Mouse (Mus musculus) hindbrain, embryonic 12.5 days (tissue): ENCODE results near the gene Mzf1. TPM values are rescaled to one million over a fixed set of nuclear protein-coding genes. Genes with fewer than 3 reads are reported as not detected.

Experiments
- ATAC-seq: fragments of 200-750 bp; cut with Nextera tagmentation; 2 replicates; pipeline ENCODE4 v1.8.0; 2017; ENCODE audit warnings: moderate TSS enrichment; ENCODE audit not compliant: low FRiP score
- H3K27ac ChIP-seq: fragments of 300-500 bp; sonication (generic); 2 replicates; pipeline ENCODE4 v1.5.1; 2016; ENCODE audit warnings: mild to moderate bottlenecking
- H3K27me3 ChIP-seq: fragments of 300-500 bp; sonication (generic); 2 replicates; pipeline ENCODE4 v1.6.1; 2016; ENCODE audit warnings: mild to moderate bottlenecking
- H3K36me3 ChIP-seq: fragments of 300-500 bp; sonication (generic); 2 replicates; pipeline ENCODE4 v1.6.1; 2016; ENCODE audit warnings: mild to moderate bottlenecking
- H3K4me1 ChIP-seq: fragments of 300-500 bp; sonication (generic); 2 replicates; pipeline ENCODE4 v1.6.1; 2016
- H3K4me2 ChIP-seq: fragments of 300-500 bp; sonication (generic); replicated peaks from 2 replicates; pipeline ENCODE4 v1.6.1; 2016; ENCODE audit warnings: mild to moderate bottlenecking
- H3K4me3 ChIP-seq: fragments of 300-500 bp; sonication (generic); 2 replicates; pipeline ENCODE4 v1.5.1; 2016; ENCODE audit warnings: mild to moderate bottlenecking
- H3K9ac ChIP-seq: fragments of 300-500 bp; sonication (generic); 2 replicates; pipeline ENCODE4 v1.6.1; 2016; ENCODE audit warnings: mild to moderate bottlenecking, moderate library complexity
- H3K9me3 ChIP-seq: fragments of 300-500 bp; sonication (generic); replicated peaks from 2 replicates; pipeline ENCODE4 v1.6.1; 2016; ENCODE audit warnings: mild to moderate bottlenecking
- WGBS: fragments of 180-500 bp; shearing (Covaris S2); methylation state at CpG from one replicate; pipeline ENCODE4 v1.1.7; 2016; 5-methylcytosine and 5-hydroxymethylcytosine counted together
- polyA plus RNA-seq: library from polyadenylated mRNA; unstranded; fragments of >200 nt; fragmentation: Nextera tagmentation; extraction: Ambion mirVana; gene quantifications from 2 replicates; pipeline ENCODE4 v1.2.1, GENCODE M21; 2016

Gene Mzf1
- polyA plus RNA-seq, 1 experiment from 2014 or later: 5.7 TPM

- WGBS: 60% methylated on average over 4 of the region's 4 CpGs
- Histone ChIP-seq H3K9ac (no peak overlapping the region), H3K27me3 (peaks cover 4% of the 10 kb centered on the region; the same call in 1 of the 2 replicates), H3K9me3 (no peaks in the 10 kb centered on the region), H3K36me3 (no peaks in the 10 kb centered on the region), H3K4me2 (no peak overlapping the region), H3K4me3 (no peak overlapping the region), H3K4me1 (peaks cover 9% of the 10 kb centered on the region), H3K27ac (no peak overlapping the region)
- no peak for ATAC-seq
Measured at GRCm38 (mm10) chr7:13013671-13014070, 40.9 kb downstream of the Mzf1 start.

DNA sequence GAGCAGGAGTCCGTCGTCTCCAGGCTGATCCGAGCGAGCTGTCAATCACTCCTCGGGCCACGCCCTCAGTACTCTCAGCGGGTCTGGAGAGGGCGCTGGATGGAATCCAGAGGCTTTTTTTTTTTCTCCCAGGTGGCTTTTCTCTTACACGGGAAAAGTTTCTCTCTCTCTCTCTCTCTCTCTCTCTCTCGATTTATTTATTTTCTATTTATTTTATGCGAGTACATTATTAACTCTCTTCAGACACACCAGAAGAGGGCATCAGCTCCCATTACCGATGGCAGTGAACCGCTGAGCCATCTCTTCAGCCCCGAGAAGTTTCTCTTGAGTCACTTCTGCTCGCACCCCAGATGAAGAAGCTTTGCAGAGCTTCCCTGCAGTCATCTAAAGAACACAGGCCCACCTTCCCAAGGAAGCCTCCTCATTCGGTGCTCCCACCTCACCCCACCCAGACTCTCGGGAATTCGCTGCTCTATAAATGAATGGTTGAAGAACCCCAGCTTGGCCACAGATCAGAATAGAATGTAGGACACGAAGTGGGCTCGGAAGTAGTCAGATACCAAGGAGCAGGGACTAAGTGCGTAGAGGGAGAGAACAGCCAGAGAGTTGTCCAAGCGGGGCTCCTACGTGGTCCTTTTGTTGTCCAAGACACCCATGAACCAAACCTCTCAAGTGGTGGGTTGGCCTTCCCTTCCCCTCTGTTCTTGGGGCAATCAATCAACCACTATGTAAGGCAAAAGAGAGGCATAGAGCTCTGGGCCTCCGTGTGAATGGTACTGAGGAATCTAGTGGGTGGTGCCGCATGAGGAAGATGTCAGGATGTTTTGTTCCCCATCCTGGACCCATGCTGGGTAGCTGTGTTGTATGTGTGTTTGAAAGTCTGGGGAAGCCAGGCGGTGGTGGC is 44.3 kb downstream of the Mzf1 start, which contains the start of gene Zbtb45:
Gene Zbtb45, minus strand, starts transcription at position 30 of the 904 bp plus-strand sequence.
- H3K4me3 ChIP-seq: peak within 1 kb of the TSS; percentile 70
- WGBS: 9% methylated on average over 26 of the region's 26 CpGs

DNA sequence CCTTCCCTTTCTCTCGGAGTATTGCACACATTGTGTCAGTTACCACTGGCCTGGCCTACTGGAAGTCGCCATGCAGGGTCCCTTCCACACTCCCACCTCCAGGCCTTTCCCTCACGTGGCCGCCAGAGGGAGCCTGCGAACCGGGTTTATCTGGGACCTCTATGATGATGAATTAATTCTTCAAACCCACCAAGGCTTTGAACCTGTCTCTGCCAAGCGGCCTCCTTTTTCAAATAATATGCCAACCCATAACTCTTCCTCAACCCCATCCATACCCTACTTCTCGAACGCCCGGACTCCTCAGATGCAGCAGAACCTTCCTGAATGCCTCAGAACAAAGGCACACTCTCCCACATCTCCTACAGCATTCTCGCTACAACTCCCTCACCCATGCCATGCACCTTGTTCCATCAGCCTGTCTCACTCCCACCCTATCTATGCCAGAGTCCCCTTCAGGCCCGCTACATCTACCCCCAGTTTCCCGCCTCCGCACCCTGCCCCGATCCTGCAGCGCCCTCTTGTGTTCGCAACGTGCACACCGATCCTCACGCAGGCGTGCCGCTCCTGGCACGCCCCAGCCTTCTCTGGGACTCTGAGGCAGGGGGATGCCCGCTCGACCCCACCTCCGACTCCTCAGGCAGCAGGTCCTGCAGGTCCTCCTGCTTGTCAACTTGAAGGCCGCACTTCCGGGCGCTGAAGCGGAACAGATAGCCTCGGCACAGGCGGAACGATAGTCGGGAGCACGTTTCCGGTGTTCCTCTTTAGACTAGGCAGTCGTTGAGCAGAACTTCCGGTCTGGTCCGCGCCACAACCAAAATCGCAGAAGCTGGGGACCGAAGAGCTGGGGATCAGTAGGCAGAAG is 45.2 kb downstream of the Mzf1 start:
- Histone ChIP-seq H3K27ac (peak overlapping the region; percentile 93), H3K9me3 (no peaks in the 10 kb centered on the region), H3K9ac (peak overlapping the region; percentile 83), H3K27me3 (peaks cover 17% of the 10 kb centered on the region), H3K4me2 (peak overlapping the region; percentile 79), H3K4me3 (peak overlapping the region; percentile 70), H3K4me1 (peaks cover 24% of the 10 kb centered on the region), H3K36me3 (peaks cover 28% of the 10 kb centered on the region)
- ATAC-seq: peak; percentile 87
- WGBS: under 1% methylated on average over 42 of the region's 42 CpGs

More for the DNA sequence above, 44.3 kb downstream of the Mzf1 start, which contains the start of gene Zbtb45:
- Histone ChIP-seq H3K9ac (peak within 1 kb of the TSS; percentile 83), H3K4me1 (peaks cover 24% of the 10 kb centered on the region), H3K9me3 (no peaks in the 10 kb centered on the region), H3K27me3 (peaks cover 18% of the 10 kb centered on the region), H3K36me3 (peaks cover 21% of the 10 kb centered on the region), H3K27ac (peak within 1 kb of the TSS; percentile 93), H3K4me2 (peak within 1 kb of the TSS; percentile 79)
- ATAC-seq: no peak

GRCm38 (mm10) chr7:13007341-13008092 is 47.0 kb downstream of the Mzf1 start:
- Histone ChIP-seq H3K9me3 (no peaks in the 10 kb centered on the region), H3K4me3 (peak overlapping the region; percentile 19)

DNA sequence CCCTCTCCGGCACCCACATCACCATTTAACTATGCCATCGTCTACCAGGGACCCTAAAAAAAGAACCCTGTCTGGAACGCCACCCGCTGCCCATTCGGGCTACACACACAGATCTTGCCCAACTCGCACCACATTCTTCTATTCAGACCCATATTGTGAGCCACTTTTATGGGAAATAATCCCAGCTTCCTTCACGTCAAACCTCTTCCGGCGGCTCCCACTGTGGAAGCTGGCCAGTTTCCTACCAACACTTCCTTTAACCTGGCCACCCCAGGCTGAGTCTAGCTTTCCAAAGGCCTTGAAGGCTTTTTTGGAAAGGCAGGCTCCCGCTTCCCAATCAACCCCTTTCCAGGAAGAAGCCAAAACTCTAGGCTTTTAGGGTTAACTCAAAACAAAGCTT is 48.0 kb downstream of the Mzf1 start:
- Histone ChIP-seq H3K9me3 (no peaks in the 10 kb centered on the region), H3K9ac (no peak overlapping the region), H3K4me2 (no peak overlapping the region), H3K27me3 (peaks cover 14% of the 10 kb centered on the region), H3K27ac (no peak overlapping the region), H3K4me1 (peaks cover 24% of the 10 kb centered on the region), H3K4me3 (no peak overlapping the region), H3K36me3 (peaks cover 31% of the 10 kb centered on the region)
- WGBS: 90% methylated on average over 10 of the region's 10 CpGs
- no peak for ATAC-seq

More at GRCm38 (mm10) chr7:13007341-13008092, 47.0 kb downstream of the Mzf1 start:
- 33% methylated on average over 57 of the region's 57 CpGs for WGBS
- H3K9ac ChIP-seq: peak overlapping the region; percentile 83
- H3K27me3 ChIP-seq: peaks cover 14% of the 10 kb centered on the region
- peak overlapping the region; percentile 41 for H3K4me2 ChIP-seq
- no peak overlapping the region for H3K27ac ChIP-seq
- no peak for ATAC-seq
- H3K36me3 ChIP-seq: peaks cover 31% of the 10 kb centered on the region
- H3K4me1 ChIP-seq: peaks cover 24% of the 10 kb centered on the region

DNA sequence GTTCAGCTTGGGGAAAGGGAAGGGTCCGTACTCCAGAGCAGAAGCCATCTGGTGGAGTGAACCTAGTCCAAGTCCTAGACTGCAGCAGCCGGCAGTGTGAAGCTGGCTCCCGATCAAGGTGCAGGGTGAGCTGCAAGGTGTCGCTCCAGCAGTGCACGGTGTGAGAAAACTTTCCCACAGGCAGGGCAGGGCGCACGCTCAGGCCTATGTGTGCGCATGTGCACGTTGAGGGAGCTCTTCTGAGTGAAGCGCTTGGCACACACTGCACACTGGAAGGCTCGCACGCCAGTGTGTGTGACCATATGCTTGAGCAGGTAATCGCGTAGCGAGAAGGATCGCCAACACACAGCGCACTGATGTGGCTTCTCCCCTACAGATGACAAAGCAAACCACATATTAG is 48.6 kb downstream of the Mzf1 start:
- H3K9ac ChIP-seq: no peak overlapping the region
- no peak overlapping the region for H3K27ac ChIP-seq
- H3K27me3 ChIP-seq: peaks cover 14% of the 10 kb centered on the region
- H3K9me3 ChIP-seq: no peaks in the 10 kb centered on the region
- H3K36me3 ChIP-seq: peaks cover 31% of the 10 kb centered on the region
- no peak overlapping the region for H3K4me2 ChIP-seq
- 85% methylated on average over 17 of the region's 17 CpGs for WGBS
- no peak overlapping the region for H3K4me3 ChIP-seq
- ATAC-seq: no peak
- H3K4me1 ChIP-seq: peaks cover 24% of the 10 kb centered on the region

DNA sequence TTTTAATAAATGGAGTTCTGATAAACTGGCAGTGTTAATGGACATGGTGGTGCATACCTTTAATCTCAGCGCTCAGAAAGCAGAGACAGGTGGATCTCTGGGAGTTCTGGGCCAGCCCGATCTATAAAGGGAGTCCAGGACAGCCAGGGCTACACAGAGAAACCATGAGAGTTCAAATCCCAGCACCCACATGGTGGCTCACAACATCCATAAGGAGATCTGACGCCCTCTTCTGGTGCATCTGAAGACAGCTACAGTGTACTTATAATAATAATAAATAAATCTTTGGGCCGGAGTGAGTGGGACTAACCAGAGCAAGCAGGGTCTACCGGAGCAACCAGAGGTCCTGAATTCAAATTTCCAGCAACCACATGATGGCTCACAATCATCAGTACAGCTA is 51.2 kb downstream of the Mzf1 start:
- H3K27me3 ChIP-seq: peaks cover 14% of the 10 kb centered on the region
- H3K9me3 ChIP-seq: no peaks in the 10 kb centered on the region
- H3K36me3 ChIP-seq: peaks cover 31% of the 10 kb centered on the region
- ATAC-seq: no peak
- H3K27ac ChIP-seq: no peak overlapping the region
- H3K4me1 ChIP-seq: peaks cover 12% of the 10 kb centered on the region
- 76% methylated on average over 5 of the region's 5 CpGs for WGBS
- H3K4me2 ChIP-seq: no peak overlapping the region
- no peak overlapping the region for H3K9ac ChIP-seq
- H3K4me3 ChIP-seq: no peak overlapping the region

- H3K4me3 ChIP-seq: no peak overlapping the region
- H3K27me3 ChIP-seq: no peaks in the 10 kb centered on the region
- H3K27ac ChIP-seq: no peak overlapping the region
- no peaks in the 10 kb centered on the region for H3K9me3 ChIP-seq
- no peaks in the 10 kb centered on the region for H3K4me1 ChIP-seq
- ATAC-seq: no peak
- WGBS: 79% methylated on average over 1 of the region's 1 CpGs
- H3K36me3 ChIP-seq: peaks cover 19% of the 10 kb centered on the region
- H3K9ac ChIP-seq: no peak overlapping the region
- no peak overlapping the region for H3K4me2 ChIP-seq
Measured at GRCm38 (mm10) chr7:13001584-13001983, 53.0 kb downstream of the Mzf1 start.

- H3K36me3 ChIP-seq: 0 out of 2 replicates have a peak, but pooled peaks cover 2% of the 10 kb centered on the region
- H3K4me1 ChIP-seq: no peaks in the 10 kb centered on the region
- H3K4me2 ChIP-seq: no peak within 1 kb of the TSS
- no peaks in the 10 kb centered on the region for H3K9me3 ChIP-seq
- no peak within 1 kb of the TSS for H3K27ac ChIP-seq
- H3K9ac ChIP-seq: no peak within 1 kb of the TSS
- no peak for ATAC-seq
- H3K4me3 ChIP-seq: no peak within 1 kb of the TSS
- 77% methylated on average over 3 of the region's 3 CpGs for WGBS
- H3K27me3 ChIP-seq: no peaks in the 10 kb centered on the region
Measured at GRCm38 (mm10) chr7:12998851-12999250, 55.7 kb downstream of the Mzf1 start, which contains the start of gene Trim28. Gene Trim28, plus strand, starts transcription at chr7:12999114.

GRCm38 (mm10) chr7:12998053-12998452 is 56.5 kb downstream of the Mzf1 start, which contains the start of gene Slc27a5:
Gene Slc27a5, minus strand, starts transcription at chr7:12998192.
- no peak within 1 kb of the TSS for H3K4me2 ChIP-seq
- H3K27me3 ChIP-seq: no peaks in the 10 kb centered on the region
- H3K4me3 ChIP-seq: no peak within 1 kb of the TSS
- H3K27ac ChIP-seq: no peak within 1 kb of the TSS
- ATAC-seq: no peak
- H3K36me3 ChIP-seq: 0 out of 2 replicates have a peak, but pooled peaks cover 2% of the 10 kb centered on the region
- no peak within 1 kb of the TSS for H3K9ac ChIP-seq
- H3K4me1 ChIP-seq: no peaks in the 10 kb centered on the region
- no peaks in the 10 kb centered on the region for H3K9me3 ChIP-seq
- WGBS: 75% methylated on average over 5 of the region's 5 CpGs

DNA sequence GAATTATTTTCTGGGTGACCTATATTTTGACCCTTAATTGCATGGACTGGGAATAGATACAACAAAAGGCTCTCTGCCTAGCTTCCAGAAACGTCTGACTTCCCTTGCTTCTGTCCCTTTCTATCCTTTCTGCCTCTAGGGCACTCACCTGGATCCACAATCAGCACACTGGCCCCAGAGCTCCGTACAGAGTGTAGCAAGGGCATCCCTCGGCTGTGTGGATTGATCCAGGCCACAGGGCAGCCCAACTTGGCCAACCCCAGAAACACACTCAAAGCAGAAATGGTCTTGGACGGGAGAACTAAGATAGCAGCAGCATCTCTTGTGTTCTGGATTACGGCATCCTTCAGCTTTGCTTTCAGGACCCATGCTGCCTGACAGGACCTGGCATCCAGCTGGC is 57.3 kb downstream of the Mzf1 start:
- Histone ChIP-seq H3K27ac (no peak overlapping the region), H3K4me2 (no peak overlapping the region), H3K27me3 (no peaks in the 10 kb centered on the region), H3K9me3 (no peaks in the 10 kb centered on the region), H3K4me1 (no peaks in the 10 kb centered on the region), H3K4me3 (no peak overlapping the region), H3K36me3 (no peaks in the 10 kb centered on the region), H3K9ac (no peak overlapping the region)
- WGBS: 72% methylated on average over 5 of the region's 5 CpGs
- ATAC-seq: no peak
